Mouse (Mus musculus): ENCODE measurements around the gene Dgkz.

The Dgkz gene

DNA sequence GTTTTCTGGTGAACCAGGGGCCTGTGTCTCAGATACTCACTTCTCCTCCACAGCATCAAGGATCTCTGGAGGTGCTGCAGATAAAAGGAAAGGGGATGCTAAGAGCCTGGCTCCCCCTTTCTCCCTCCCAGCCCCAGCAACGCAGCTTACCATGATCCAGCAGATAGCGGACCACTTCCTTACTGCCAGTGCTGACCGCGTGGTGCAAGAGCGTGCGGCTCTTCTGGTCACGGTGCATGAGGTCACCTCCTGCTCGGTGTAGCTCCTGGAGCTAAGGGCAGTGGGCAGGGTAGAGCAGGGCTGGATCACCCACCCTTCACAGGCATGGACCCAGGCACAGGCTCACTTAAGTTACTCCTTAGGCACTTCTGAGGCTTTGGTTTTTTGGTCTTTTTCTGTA lies 41.6 kb downstream of the Dgkz start:
- DNase-seq: peak in 1 of 2 experiments; percentile 39

DNA sequence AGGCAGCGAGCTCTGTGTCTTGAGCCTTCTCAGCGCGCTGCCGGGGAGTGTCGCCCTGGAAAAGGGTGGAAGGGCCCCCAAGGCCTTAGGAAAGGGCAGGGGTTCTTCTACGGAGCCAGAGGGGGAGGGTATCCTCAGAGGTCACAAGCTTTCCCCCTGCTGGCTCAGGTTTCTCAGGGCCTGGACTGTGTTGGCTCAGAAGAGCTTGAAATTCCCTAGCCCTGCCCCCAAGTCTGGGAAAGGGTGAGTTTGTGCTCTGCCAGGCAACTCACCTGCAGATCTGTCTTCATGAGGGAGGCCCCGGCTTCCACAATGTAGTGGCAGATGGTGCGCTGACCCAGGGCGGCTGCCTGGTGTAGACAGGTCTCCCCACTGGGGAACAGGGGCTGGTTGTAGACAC lies 42.2 kb downstream of the Dgkz start:
- DNase-seq: peak; percentile 85 to 86

DNA sequence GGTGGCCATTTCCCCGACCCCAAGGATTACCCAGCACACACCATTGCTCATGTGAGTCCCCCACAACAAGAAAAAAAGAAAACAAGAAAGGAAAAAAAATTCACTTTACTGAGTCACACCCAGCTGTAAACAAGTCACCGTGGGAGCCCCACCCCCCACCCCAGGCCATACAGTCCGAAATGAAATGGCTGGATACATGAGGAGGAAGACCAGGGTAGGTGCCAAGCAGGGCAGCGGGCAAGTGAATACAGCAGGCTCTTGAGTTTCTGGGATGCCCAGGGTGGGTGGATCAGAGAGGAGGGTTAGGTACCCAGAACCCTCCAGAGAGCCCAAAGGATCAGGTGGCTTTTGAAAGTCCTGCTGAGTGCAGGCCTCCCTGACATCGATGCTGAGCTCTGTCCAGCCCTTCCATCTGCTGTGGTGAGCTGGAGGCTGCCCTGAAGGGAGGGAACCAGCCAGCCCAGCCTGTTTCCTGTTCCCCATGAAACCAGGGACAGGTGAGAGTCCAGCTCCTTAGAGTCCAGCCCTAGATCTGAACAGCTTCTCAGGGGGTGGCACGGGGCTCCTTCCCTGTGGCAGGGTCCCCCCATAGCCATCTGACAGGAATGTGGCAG lies 42.8 kb downstream of the Dgkz start:
- DNase-seq: peak; percentile 75 to 78

DNA sequence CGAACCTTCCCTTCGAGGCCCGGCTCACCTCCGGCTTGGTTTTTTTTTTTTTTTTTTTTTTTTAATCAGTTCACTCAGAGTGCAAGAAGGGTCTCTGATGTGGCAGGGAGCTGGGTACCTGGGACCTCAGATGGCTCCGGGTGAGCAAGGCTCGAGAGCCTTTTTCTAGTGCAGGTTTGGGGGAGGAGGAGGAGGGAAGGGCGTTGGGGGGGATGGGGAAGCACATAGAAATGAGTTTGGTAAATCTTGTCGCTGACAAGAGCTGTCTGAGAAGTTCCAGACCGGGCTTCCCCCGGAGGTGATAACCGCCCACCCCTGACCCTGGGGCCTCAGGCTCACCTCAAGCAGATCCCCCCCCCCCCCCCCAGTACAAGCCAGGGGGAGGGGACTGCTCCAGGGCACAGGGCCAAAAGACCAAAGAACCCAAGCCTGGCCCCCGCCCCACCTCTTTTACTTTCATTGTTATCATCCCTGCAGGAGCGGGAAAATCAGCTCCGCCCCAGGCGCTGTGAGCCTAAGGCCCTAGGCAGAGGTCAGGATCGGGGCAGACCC lies 43.4 kb downstream of the Dgkz start, which contains the start of gene Mdk:
Mdk (minus strand) TSS at position 138 of the 552 bp plus-strand sequence.
- DNase-seq: peak in 1 of 2 experiments; percentile 49

DNA sequence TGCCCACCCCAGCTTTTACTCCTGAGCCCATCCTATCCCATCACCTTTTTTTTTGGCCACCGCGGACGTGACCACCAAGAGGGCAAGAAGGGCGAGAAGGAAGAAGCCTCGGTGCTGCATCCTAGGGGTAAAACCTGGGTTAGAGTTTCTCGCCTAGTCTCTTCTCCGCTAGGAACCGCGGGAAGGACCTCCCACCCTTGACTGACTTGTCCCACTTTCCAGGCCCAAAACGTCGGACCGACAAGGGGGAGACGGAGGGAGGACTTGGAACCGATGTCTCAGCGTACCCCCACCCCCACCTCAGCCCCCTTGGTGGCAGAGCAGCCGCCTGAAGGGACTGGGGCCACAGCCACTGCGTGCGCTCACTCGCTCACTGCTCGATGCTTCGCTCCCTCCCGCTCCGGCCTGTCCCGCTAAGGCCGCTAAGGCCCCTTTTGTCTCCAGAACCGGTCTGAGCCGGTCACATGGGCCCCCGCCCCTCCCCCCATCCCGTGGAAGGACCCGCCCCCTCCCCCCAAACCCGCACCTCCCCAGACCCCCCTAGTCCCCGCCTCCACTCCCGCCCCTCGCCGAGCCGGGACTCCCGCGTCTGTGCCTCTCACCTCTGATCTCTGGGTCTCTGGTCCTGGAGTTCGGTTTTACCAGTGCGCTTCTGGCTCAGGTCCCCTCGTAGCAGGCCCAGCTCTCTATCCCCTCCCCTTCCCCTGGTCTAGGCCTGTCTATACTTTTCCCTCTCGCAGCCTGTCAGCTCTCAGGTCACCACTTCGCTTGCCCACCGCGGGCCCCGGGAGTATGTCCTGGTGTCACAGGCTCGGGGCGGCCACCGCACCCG lies 44.1 kb downstream of the Dgkz start:
- peak; percentile 52 to 67 for DNase-seq

DNA sequence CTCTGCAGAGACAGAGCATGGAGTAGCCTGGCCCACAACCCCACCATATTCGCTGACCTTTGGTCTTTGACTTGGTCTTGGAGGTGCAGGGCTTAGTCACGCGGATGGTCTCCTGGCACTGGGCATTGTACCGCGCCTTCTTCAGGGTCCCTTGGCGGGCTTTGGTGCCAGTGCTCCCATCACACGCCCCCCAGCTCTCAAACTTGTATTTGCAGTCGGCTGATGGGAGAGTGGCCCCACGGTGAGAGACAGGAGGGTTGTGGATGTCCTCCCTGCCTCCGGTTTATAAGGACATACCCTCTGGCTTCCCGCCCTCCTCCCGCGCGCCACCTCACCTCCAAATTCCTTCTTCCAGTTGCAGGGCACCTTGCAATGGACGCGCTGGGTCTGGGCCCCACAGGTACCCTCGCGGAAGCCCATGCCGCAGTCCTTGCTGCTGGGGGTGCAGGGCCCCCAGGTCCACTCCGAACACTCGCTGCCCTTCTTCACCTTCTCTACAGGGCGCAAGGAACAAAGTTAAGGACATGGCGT lies 44.8 kb downstream of the Dgkz start:
- DNase-seq: peak; percentile 40 to 46

DNA sequence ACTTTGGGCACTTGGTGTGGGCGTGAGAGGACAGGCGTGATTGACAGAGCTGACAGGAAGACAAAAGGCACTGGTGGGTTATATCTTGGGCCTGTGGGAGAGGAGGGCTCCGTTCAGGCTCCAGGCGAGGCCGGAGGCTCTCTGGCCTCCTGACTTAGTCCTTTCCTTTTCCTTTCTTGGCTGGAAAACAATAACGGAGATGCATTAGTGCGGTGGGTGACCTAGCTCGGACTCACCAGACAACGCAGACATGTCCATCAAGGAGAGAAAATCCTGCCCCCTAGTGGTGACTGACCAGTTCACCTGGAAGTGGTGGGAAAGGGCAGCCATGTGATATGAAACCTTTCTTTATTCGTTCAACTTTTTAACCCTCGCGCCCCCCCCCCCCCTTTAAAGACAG lies 45.7 kb downstream of the Dgkz start:
- peak; percentile 73 to 83 for DNase-seq

DNA sequence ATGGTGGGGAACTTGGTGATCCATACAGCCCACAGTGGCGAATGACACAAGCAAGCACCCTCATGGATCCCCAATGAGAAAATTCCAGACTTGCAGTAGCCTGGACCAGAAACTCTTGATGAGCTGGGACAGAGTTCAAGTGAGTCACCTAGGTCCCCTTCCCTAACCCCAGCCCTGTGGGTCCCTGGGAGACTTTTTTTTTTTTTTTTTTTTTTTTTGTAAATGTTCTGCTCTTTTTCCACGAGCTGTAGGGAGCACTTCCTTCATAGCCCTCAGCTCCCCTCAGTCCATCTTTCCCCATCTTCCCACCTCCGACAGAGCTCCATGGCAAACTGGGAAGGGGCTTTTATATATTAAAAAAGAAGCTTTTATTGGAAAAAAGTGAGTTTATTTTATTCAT lies 46.2 kb downstream of the Dgkz start:
- no peak for DNase-seq

DNA sequence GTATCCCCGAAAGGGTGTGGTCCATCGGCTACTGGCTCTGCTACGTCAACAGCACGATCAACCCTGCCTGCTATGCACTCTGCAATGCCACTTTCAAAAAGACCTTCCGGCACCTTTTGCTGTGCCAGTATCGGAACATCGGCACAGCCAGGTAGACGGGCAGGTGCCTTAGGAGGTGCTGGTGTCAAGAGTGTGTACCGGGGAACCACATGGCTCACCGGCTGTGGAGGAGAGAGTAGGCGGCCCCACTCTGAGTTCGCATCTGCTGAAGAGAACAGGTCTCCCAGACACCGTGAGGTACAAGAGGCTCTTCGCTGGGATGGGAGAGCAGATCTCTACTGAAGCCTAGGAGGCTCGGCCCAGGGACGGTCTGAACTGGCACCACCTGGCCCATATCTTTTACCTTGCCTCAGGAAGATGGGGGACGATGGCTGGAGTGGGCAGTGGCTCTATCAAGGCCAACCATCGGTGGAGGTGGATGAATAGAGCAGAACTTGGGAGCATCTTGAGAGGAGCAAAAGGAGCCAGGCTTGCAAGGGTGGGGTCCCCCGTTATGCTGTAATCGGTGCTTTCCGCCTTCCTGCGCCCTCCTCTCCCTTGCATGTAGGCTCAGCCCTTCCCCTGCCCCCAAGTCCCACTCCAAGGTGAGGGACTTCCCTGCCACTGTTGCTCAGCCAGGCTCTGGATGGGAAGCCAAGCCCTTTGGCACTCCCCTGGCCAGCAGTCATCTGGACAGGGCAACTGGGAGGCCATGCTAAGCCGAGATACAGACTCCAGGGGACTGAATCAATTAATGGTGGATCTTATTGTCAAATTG lies 46.9 kb downstream of the Dgkz start:
- peak; percentile 57 to 60 for DNase-seq

DNA sequence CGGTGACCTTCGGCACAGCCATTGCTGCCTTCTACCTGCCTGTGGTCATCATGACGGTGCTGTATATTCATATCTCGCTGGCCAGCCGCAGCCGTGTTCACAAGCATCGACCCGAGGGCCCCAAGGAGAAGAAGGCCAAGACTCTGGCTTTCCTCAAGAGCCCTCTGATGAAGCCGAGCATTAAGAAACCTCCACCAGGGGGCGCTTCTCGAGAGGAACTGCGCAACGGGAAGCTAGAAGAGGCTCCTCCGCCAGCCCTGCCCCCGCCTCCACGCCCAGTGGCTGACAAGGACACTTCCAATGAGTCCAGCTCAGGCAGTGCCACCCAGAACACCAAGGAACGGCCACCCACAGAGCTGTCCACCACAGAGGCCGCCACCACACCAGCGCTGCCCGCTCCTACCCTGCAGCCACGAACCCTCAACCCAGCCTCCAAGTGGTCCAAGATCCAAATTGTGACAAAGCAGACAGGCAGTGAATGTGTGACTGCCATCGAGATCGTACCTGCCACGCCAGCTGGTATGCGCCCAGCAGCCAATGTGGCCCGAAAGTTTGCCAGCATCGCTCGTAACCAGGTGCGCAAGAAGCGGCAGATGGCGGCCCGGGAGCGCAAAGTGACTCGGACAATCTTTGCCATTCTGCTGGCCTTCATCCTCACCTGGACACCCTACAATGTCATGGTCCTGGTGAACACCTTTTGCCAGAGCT lies 47.7 kb downstream of the Dgkz start:
- DNase-seq: peak; percentile 87 to 93

DNA sequence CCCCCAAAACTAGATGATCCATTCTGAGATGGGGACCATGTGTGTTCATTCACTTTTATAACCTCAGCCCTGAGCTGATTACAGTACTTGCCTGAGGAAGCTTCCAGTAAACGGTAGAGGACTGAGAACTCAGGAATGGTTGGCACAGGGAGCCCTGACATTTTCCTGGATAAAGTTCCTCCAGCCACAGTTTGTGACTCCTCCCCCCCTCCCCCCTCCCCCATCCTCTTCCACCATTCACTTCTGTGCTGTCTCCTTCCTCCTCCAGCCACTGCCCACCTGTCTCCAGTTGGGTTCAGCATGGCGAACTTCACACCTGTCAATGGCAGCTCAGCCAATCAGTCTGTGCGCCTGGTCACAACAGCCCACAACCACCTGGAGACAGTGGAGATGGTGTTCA lies 48.7 kb downstream of the Dgkz start, which contains the start of gene Chrm4:
Chrm4 (plus strand) TSS at position 301 of the 400 bp plus-strand sequence.
- DNase-seq: no peak

DNA sequence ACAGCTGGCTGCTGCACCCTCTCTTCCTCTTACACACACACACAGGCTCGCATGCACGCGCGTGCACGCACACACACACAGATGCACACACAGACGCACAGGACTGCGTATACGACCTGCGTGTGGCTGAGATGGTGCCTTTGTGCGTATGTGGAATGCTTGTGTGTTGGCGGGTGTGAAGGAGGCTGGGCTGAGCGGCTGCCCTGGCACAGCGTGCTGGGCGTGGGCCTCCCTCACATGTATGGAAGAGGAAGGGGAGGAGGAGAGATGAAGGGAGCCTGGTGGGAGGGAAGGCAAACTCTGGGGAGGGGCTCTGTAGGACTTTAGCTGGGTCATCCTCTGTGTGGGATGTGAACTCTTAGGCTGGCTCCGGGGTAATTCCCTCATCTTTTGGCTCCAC lies 50.2 kb downstream of the Dgkz start:
- no peak for DNase-seq

DNA sequence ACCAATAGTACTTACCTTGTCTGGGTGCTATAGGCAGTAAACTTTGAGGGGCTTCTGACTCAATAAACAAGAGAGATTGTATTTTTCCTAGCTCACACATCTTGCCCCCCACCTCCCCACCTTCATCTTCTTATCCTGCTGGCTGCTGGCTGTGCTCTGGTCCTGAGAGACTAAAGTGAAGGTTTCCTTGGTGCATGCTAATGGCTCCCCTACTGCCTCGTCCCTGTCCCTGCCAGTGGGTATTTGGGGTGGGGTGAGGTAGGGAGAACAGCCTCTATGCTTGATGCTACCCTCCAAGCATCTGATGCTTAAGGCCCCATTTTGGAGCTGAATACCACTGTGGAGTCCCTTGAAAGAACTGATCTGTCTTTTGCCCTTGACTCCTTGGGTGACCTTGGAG lies 50.9 kb downstream of the Dgkz start:
- DNase-seq: no peak

DNA sequence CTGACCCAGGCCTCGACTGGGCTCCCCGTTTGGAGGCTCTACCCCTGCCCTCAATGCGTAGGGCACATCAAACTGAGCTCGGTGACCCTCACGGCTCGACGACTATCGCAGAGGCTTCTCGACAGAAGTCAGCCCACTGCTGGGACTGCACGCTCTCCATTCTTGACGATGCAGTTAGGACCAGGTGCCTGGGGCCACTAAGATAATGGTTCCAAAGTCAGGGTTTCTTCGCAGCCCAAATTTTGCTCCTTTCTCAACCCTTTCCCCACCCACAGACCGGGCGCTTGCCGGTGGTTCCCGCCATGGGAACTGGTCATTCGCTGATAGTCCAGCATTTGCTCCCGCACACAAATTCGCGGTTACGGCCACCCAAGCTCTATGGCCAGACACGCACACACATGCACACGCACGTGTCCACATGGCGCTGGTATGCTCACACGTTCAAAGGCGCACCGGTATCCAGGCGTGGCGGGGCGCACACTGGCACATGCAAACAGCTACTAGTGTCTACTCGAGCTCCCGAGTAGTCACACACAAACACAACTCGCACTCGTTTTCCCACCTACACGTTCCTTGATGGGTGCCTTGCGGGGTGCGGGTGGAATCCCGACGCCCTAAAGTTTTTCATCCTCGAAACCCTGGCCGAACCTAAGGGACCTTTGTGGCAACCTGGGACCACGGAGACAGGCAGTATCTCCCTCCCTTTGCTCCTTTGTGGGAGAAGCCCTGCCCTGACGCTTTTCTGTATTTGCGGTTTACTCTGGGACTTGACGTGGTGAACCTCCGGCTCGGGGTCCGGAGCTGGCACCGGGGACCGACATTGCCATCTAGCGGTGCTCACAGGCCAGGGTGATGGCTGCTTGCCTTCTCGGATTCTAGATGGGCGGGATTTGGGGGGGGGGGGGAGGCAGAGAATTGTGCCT lies 52.0 kb downstream of the Dgkz start:
- peak; percentile 81 to 88 for DNase-seq

DNA sequence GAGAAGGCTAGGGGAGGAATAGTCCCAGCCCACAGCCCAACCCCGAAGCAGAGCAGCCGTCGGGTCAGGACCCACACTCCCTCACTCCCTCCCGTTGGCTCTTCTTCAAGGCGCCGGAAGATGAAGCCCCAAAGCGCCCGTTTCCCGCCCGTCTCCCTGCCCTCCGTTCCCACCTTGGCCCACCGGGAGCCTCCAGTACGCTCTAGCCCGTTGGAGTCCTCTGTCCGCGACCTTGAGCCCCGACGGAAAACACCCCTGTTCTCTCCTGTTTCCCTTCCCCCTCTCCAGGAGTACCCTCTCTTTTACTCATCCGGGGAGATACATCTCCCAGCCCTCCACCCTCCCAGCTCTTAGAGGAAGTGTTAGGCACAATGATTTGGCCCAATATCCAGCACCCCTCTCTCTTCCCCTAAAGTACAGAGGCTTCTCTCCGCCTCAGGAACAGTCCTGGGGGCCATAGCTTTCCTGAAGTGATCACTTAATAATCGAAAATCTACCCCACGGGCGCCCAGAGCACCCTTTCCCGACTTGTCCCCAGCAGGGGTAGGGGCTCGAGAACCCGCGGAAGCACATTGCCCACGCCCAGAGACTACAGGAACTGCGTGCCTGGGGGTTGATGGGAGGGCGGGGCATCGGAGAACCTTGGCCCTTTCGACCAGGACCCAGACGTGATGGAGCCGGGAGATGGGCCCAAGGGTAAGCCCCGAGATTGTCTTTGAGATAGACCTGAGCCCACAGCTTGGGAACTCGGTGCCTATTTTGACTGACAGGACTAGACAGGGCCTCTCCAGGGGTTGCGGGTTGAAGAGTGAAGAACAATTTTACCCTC lies 52.9 kb downstream of the Dgkz start:
- DNase-seq: no peak

DNA sequence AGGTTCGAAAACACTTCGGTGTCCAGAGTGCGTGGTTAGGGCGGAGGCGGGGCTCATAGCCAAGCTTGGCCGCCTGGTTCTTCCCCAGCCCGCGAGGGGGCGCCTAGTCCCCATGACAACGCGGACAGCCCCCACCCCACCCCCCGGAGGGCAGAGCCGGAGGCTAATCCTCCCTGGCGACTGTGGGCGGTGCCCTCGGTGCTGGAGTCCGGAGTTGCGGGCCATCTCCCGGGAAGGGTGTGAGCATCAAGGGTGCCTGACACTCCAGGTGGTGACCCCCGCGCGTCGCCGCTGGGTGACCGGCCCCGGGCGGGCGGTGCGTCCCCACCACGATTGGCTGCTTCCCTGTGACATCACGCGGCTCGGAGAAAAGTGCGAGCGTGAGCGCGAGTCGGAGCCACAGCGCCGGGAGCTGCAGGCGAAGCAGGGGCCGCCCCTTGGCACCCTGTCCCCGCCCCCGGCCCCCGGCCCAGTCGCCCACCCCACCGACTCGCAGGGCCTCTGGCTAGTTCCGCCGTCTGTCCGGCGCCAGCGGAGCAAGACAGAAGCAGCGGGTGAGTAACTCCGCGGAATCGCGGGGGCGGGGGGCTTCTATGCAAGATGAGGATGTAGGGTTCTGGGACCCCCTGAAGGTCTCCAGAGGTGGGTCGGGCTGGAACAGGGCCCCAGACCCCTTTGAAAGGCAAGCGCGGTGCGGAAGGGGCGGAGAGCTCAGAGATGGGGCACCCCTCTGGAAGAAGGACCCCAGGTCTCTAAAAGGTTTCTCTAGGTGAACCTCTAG lies 53.7 kb downstream of the Dgkz start:
- DNase-seq: peak; percentile 57 to 73

DNA sequence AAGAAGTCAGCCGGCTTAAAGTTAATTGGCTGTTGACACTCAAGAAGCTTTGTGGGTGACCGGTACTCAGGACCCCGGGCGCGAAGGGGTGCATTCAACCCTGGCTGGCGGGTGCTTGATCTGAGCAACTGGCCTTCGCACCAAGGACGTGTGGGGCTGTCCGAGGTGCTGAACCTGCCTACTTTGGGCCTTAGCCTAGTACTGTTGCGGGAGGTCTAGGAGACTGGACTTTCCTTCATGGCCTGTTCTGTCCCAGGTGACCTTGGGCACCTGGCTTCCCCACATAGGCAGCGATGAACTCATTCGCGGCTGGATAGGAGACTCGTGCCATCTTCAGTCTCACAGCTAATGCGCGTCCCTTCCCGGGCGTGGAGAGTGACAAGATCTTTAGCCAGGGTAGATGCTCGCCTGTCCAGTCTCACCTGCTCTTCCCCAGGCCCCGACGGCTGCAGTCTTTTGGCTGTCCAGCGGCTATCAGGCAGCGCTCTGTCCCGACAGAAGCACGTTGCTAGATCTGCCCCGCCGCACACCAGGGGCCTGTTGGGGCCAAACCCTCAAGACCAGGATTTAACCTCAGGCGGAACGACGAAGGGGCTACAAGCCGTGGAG lies 54.4 kb downstream of the Dgkz start:
- peak in 1 of 2 experiments; percentile 29 for DNase-seq

DNA sequence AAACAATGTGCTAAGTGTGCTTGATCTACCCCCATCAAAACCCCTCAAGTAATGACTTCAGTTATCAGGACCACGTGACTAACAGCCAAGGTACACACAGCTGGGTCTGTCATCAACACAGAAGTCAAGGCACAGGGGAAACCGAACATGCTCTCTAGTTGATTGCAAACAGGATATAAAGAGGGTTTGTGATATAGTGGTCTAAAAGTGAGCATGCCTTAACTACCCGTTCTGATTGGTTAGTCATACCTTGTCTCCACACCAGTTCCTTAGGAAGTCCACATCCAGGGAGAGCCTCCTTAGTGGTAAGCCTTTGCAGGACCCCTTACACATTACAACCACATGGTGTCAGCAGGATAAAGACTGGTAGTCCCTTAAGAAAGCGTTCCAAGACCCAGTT lies 55.5 kb downstream of the Dgkz start:
- no peak for DNase-seq

DNA sequence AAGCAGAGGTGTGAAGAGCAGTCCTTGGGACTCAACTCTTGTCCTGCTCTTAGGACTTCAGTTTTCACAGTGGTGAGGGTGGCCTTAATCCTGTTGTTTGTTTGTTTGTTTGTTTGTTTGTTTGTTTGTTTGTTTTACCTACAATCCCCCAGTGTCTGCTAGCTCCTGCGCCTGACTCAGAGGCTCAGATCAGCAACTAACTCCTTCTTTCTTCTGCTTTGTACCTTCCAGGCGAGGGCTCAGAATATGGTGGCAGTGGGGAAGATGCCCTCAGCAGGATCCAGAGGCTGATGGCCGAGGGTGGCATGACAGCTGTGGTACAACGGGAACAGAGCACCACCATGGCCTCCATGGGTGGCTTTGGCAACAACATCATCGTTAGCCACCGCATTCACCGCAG lies 58.6 kb downstream of the Dgkz start:
- DNase-seq: no peak
